Mouse (Mus musculus): ENCODE results near the gene Apip. TPM values are rescaled to one million over a fixed set of nuclear protein-coding genes. Genes with fewer than 3 reads are reported as not detected.

Gene Apip
- polyA plus RNA-seq, 1 experiment from 2014 or later = 61.6 TPM

GRCm38 (mm10) chr2:103066683-103067551 is 6.6 kb upstream of the Apip start:
- no peak for ATAC-seq (ENCODE audit: insufficient read depth, low FRiP score, low TSS enrichment)
- Histone ChIP-seq H3K9me3 (ENCODE audit: control insufficient read depth, low read length) (no peaks in the 10 kb centered on the region), H3K4me2 (ENCODE audit: low read depth) (no peak overlapping the region), H3K4me1 (ENCODE audit: control insufficient read depth, insufficient read depth, low read length) (peaks cover 5% of the 10 kb centered on the region; the same call in 1 of the 2 replicates), H3K9ac (ENCODE audit: low read length) (no peak overlapping the region), H3K4me3 (ENCODE audit: low read depth, low read length) (no peak overlapping the region), H3K27ac (ENCODE audit: low read depth, low read length) (no peak overlapping the region), H3K36me3 (ENCODE audit: control insufficient read depth, insufficient read depth, low read length) (no peaks in the 10 kb centered on the region), H3K27me3 (ENCODE audit: control insufficient read depth, insufficient read depth, low read length) (no peaks in the 10 kb centered on the region)
- 78% methylated on average over 8 of the region's 8 CpGs for WGBS
- DNase-seq (ENCODE audit: low spot score) = no peak

GRCm38 (mm10) chr2:103067552-103068207 is 5.8 kb upstream of the Apip start:
- no peak overlapping the region for H3K27ac ChIP-seq (ENCODE audit: low read depth, low read length)
- no peaks in the 10 kb centered on the region for H3K9me3 ChIP-seq (ENCODE audit: control insufficient read depth, low read length)
- DNase-seq (ENCODE audit: low spot score) (no peak), ATAC-seq (ENCODE audit: insufficient read depth, low FRiP score, low TSS enrichment) (no peak)
- H3K27me3 ChIP-seq (ENCODE audit: control insufficient read depth, insufficient read depth, low read length) = no peaks in the 10 kb centered on the region
- no peak overlapping the region for H3K4me3 ChIP-seq (ENCODE audit: low read depth, low read length)
- no peak overlapping the region for H3K4me2 ChIP-seq (ENCODE audit: low read depth)
- no peaks in the 10 kb centered on the region for H3K36me3 ChIP-seq (ENCODE audit: control insufficient read depth, insufficient read depth, low read length)
- 93% methylated on average over 2 of the region's 2 CpGs for WGBS
- H3K9ac ChIP-seq (ENCODE audit: low read length) = no peak overlapping the region
- H3K4me1 ChIP-seq (ENCODE audit: control insufficient read depth, insufficient read depth, low read length) = peaks cover 11% of the 10 kb centered on the region; the same call in 1 of the 2 replicates

GRCm38 (mm10) chr2:103068602-103069001 is 4.9 kb upstream of the Apip start:
- H3K4me1 ChIP-seq (ENCODE audit: control insufficient read depth, insufficient read depth, low read length) = peaks cover 11% of the 10 kb centered on the region; the same call in 1 of the 2 replicates

GRCm38 (mm10) chr2:103069752-103070405 is 3.6 kb upstream of the Apip start:
- H3K27ac ChIP-seq (ENCODE audit: low read depth, low read length) = no peak overlapping the region
- H3K27me3 ChIP-seq (ENCODE audit: control insufficient read depth, insufficient read depth, low read length) = no peaks in the 10 kb centered on the region
- no peaks in the 10 kb centered on the region for H3K9me3 ChIP-seq (ENCODE audit: control insufficient read depth, low read length)
- no peak overlapping the region for H3K4me2 ChIP-seq (ENCODE audit: low read depth)
- no peak overlapping the region for H3K9ac ChIP-seq (ENCODE audit: low read length)
- no peak overlapping the region for H3K4me3 ChIP-seq (ENCODE audit: low read depth, low read length)
- H3K4me1 ChIP-seq (ENCODE audit: control insufficient read depth, insufficient read depth, low read length) = peaks cover 11% of the 10 kb centered on the region; the same call in 1 of the 2 replicates
- 95% methylated on average over 5 of the region's 5 CpGs for WGBS
- DNase-seq (ENCODE audit: low spot score) = no peak
- no peaks in the 10 kb centered on the region for H3K36me3 ChIP-seq (ENCODE audit: control insufficient read depth, insufficient read depth, low read length)
- no peak for ATAC-seq (ENCODE audit: insufficient read depth, low FRiP score, low TSS enrichment)

More at GRCm38 (mm10) chr2:103068602-103069001, 4.9 kb upstream of the Apip start:
- H3K9ac ChIP-seq (ENCODE audit: low read length) = no peak overlapping the region
- no peak for ATAC-seq (ENCODE audit: insufficient read depth, low FRiP score, low TSS enrichment)
- 90% methylated on average over 1 of the region's 1 CpGs for WGBS
- no peaks in the 10 kb centered on the region for H3K27me3 ChIP-seq (ENCODE audit: control insufficient read depth, insufficient read depth, low read length)
- no peak overlapping the region for H3K4me2 ChIP-seq (ENCODE audit: low read depth)
- no peak for DNase-seq (ENCODE audit: low spot score)
- H3K27ac ChIP-seq (ENCODE audit: low read depth, low read length) = no peak overlapping the region
- H3K9me3 ChIP-seq (ENCODE audit: control insufficient read depth, low read length) = no peaks in the 10 kb centered on the region
- H3K4me3 ChIP-seq (ENCODE audit: low read depth, low read length) = no peak overlapping the region
- H3K36me3 ChIP-seq (ENCODE audit: control insufficient read depth, insufficient read depth, low read length) = no peaks in the 10 kb centered on the region

- Histone ChIP-seq H3K27me3 (ENCODE audit: control insufficient read depth, insufficient read depth, low read length) (no peaks in the 10 kb centered on the region), H3K4me1 (ENCODE audit: control insufficient read depth, insufficient read depth, low read length) (peaks cover 11% of the 10 kb centered on the region; the same call in 1 of the 2 replicates), H3K36me3 (ENCODE audit: control insufficient read depth, insufficient read depth, low read length) (no peaks in the 10 kb centered on the region), H3K27ac (ENCODE audit: low read depth, low read length) (no peak overlapping the region), H3K9ac (ENCODE audit: low read length) (no peak overlapping the region), H3K9me3 (ENCODE audit: control insufficient read depth, low read length) (no peaks in the 10 kb centered on the region), H3K4me3 (ENCODE audit: low read depth, low read length) (no peak overlapping the region), H3K4me2 (ENCODE audit: low read depth) (no peak overlapping the region)
- DNase-seq (ENCODE audit: low spot score) (no peak), ATAC-seq (ENCODE audit: insufficient read depth, low FRiP score, low TSS enrichment) (no peak)
- WGBS = 86% methylated on average over 3 of the region's 3 CpGs
Observed at GRCm38 (mm10) chr2:103070586-103070985, 2.9 kb upstream of the Apip start.

- no peak overlapping the region for H3K9ac ChIP-seq (ENCODE audit: low read length)
- no peak overlapping the region for H3K4me3 ChIP-seq (ENCODE audit: low read depth, low read length)
- no peaks in the 10 kb centered on the region for H3K9me3 ChIP-seq (ENCODE audit: control insufficient read depth, low read length)
- H3K27me3 ChIP-seq (ENCODE audit: control insufficient read depth, insufficient read depth, low read length) = no peaks in the 10 kb centered on the region
- H3K4me1 ChIP-seq (ENCODE audit: control insufficient read depth, insufficient read depth, low read length) = no peaks in the 10 kb centered on the region
- WGBS = 66% methylated on average over 6 of the region's 6 CpGs
- H3K27ac ChIP-seq (ENCODE audit: low read depth, low read length) = no peak overlapping the region
- DNase-seq (ENCODE audit: low spot score) (no peak), ATAC-seq (ENCODE audit: insufficient read depth, low FRiP score, low TSS enrichment) (no peak)
- H3K36me3 ChIP-seq (ENCODE audit: control insufficient read depth, insufficient read depth, low read length) = no peaks in the 10 kb centered on the region
- no peak overlapping the region for H3K4me2 ChIP-seq (ENCODE audit: low read depth)
Observed at GRCm38 (mm10) chr2:103081117-103081516, 7.6 kb downstream of the Apip start.

- DNase-seq (ENCODE audit: low spot score) (no peak), ATAC-seq (ENCODE audit: insufficient read depth, low FRiP score, low TSS enrichment) (no peak)
- 83% methylated on average over 5 of the region's 5 CpGs for WGBS
- Histone ChIP-seq H3K4me2 (ENCODE audit: low read depth) (no peak overlapping the region), H3K9me3 (ENCODE audit: control insufficient read depth, low read length) (no peaks in the 10 kb centered on the region), H3K4me3 (ENCODE audit: low read depth, low read length) (no peak overlapping the region), H3K36me3 (ENCODE audit: control insufficient read depth, insufficient read depth, low read length) (no peaks in the 10 kb centered on the region), H3K27ac (ENCODE audit: low read depth, low read length) (no peak overlapping the region), H3K9ac (ENCODE audit: low read length) (no peak overlapping the region), H3K4me1 (ENCODE audit: control insufficient read depth, insufficient read depth, low read length) (no peaks in the 10 kb centered on the region), H3K27me3 (ENCODE audit: control insufficient read depth, insufficient read depth, low read length) (no peaks in the 10 kb centered on the region)
Observed at GRCm38 (mm10) chr2:103081706-103082105, 8.2 kb downstream of the Apip start.

- no peak overlapping the region for H3K9ac ChIP-seq (ENCODE audit: low read length)
- no peaks in the 10 kb centered on the region for H3K27me3 ChIP-seq (ENCODE audit: control insufficient read depth, insufficient read depth, low read length)
- no peak for ATAC-seq (ENCODE audit: insufficient read depth, low FRiP score, low TSS enrichment)
- H3K27ac ChIP-seq (ENCODE audit: low read depth, low read length) = no peak overlapping the region
- 64% methylated on average over 7 of the region's 7 CpGs for WGBS
- H3K4me2 ChIP-seq (ENCODE audit: low read depth) = no peak overlapping the region
- H3K4me1 ChIP-seq (ENCODE audit: control insufficient read depth, insufficient read depth, low read length) = no peaks in the 10 kb centered on the region
- DNase-seq (ENCODE audit: low spot score) = no peak
- no peak overlapping the region for H3K4me3 ChIP-seq (ENCODE audit: low read depth, low read length)
- H3K36me3 ChIP-seq (ENCODE audit: control insufficient read depth, insufficient read depth, low read length) = no peaks in the 10 kb centered on the region
- no peaks in the 10 kb centered on the region for H3K9me3 ChIP-seq (ENCODE audit: control insufficient read depth, low read length)
Observed at GRCm38 (mm10) chr2:103082853-103083252, 9.4 kb downstream of the Apip start.
